Mouse (Mus musculus): Measurements from ENCODE around the gene Olfr153.
"Not testable (repeated sequence)": the region's sequence is repeated elsewhere in the genome, so short reads cannot be mapped to it uniquely, and the experiment has no call there.

DNA sequence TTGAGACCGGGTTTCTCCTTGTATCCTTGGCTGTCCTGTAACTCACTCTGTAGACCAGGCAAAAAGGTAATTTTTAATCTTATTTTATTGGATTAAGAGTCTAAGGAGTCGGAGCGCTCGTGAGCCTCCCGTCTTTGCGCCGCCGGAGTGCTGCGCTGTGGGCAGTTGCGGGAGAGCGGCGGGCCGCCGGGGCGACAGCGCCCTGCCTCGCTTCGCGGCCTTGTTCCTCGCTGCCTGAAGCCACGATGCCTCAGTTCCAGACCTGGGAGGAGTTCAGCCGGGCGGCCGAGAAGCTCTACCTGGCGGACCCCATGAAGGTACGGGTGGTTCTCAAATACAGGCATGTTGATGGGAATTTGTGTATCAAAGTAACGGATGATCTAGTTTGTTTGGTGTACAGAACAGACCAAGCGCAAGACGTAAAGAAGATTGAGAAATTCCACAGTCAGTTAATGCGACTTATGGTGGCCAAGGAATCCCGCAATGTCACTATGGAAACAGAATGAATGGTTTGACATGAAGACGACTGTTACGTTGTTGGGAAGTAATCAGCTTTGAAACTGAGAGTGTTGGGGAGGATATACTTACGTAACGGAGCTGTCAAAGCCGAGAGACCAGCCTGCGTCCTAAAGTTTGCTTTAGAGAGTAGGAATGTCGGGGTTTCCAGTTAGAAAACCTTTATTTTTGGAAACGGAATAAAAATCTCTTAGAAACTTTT is 5.5 kb upstream of the Olfr153 start:
- TF ChIP-seq CTCF, EP300 (IDR thresholded peaks at IDR 0.05): not testable (repeated sequence)

Data from lung, postnatal 0 days (tissue).